Mouse (Mus musculus): ENCODE results near the gene Ywhag. TPM values are rescaled to one million over a fixed set of nuclear protein-coding genes. Genes with fewer than 3 reads are reported as not detected.

The Ywhag gene
- polyA plus RNA-seq, 1 experiment, result 516 TPM

DNA sequence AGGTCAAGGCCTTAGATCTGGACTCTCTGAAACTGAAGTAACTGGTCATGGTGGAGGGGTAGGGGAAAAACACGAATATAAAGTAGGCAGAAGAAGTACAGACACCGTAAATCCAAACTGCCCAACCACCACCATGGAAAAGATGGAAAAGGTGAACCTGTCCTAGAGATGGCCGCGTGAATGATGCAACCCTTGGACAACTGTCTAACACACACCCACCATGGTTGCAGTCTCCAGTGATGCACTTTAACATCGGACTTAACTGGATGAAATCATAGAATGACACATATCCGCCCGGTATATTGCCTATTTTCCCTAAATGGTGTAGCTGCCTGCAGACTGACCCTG, 734 bp upstream of the Ywhag start:
- peak overlapping the region; percentile 96 for H3K4me3 ChIP-seq (ENCODE audit: insufficient read depth, low read length)
- H3K4me1 ChIP-seq (ENCODE audit: control insufficient read depth, insufficient read depth, low read length), result peaks cover 2% of the 10 kb centered on the region
- TF ChIP-seq CTCF (IDR thresholded peaks at IDR 0.05; ENCODE audit: extremely low read depth, insufficient read depth, low read length) (no peak), POLR2A (IDR thresholded peaks at IDR 0.05; ENCODE audit: extremely low read depth, insufficient read depth, low read length) (no peak)
- peak overlapping the region; percentile 75 for H3K27ac ChIP-seq (ENCODE audit: insufficient read depth, low read length)

DNA sequence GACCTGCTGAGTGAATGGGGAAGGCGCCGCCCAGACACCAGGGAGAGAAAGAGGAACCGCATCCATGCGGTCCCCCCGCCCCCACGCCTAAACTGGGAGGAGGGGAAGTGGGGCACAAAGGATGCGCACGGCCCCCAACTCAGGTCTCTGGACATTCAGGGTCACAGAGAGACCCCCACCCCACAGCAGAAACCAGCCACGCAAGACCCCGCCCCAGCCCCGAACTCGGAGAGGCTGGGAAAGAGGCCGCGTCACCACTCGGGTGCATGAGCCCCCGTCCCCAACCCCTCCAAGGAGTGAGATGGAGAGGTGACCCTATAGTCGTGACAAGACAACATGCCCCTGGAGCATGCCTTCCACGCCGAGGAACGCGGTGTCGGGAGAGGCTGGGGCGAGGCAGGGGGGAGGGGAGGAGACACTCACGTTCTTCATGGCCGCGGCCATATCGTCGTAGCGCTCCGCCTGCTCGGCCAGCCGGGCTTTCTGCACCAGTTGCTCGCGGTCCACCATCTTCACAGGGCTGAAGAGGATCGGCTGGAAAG, 445 bp downstream of the Ywhag start:
- TF ChIP-seq CTCF (IDR thresholded peaks at IDR 0.05; ENCODE audit: extremely low read depth, insufficient read depth, low read length) (no peak), POLR2A (IDR thresholded peaks at IDR 0.05; ENCODE audit: extremely low read depth, insufficient read depth, low read length) (0 out of 2 replicates have a peak, but pooled peaks have one; percentile 12)
- H3K4me1 ChIP-seq (ENCODE audit: control insufficient read depth, insufficient read depth, low read length), result peaks cover 2% of the 10 kb centered on the region
- peak overlapping the region; percentile 87 for H3K27ac ChIP-seq (ENCODE audit: insufficient read depth, low read length)
- H3K4me3 ChIP-seq (ENCODE audit: insufficient read depth, low read length), result peak overlapping the region; percentile 96

DNA sequence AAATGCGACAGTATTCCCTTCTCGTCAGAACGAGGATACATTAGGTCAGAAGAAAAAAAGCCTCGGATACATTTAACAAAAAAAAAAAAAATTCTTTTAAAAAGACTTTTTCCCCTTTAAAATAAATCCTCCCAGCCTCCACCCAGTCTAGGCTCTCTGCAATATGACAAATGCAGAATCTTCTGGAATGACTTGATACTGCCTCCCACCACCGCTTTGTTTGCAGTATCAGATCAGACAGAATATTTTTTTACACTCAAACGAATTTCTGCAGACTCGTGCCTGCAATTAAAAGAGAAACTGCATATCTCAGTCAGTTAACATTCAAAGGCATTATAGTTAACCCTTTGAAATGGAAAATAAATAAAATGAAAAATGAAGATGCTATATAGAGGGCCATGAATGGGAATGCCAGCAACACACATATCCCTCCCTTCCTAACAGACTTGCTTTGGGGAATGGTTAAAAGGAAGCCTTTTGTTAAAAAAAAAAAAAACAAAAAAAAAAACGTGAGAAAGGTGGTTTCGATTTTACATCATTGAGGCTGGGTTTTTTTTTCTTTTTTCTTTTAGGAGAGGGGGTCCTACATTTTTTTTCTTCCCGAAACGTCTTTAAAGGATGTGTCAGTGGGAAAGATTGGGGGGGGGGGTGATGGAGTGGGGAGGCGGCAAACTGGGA, 1.1 kb downstream of the Ywhag start:
- peaks cover 2% of the 10 kb centered on the region for H3K4me1 ChIP-seq (ENCODE audit: control insufficient read depth, insufficient read depth, low read length)
- no peak overlapping the region for H3K27ac ChIP-seq (ENCODE audit: insufficient read depth, low read length)
- peak overlapping the region; percentile 96 for H3K4me3 ChIP-seq (ENCODE audit: insufficient read depth, low read length)
- TF ChIP-seq POLR2A (IDR thresholded peaks at IDR 0.05; ENCODE audit: extremely low read depth, insufficient read depth, low read length), result no peak
- TF ChIP-seq CTCF (IDR thresholded peaks at IDR 0.05; ENCODE audit: extremely low read depth, insufficient read depth, low read length), result no peak

DNA sequence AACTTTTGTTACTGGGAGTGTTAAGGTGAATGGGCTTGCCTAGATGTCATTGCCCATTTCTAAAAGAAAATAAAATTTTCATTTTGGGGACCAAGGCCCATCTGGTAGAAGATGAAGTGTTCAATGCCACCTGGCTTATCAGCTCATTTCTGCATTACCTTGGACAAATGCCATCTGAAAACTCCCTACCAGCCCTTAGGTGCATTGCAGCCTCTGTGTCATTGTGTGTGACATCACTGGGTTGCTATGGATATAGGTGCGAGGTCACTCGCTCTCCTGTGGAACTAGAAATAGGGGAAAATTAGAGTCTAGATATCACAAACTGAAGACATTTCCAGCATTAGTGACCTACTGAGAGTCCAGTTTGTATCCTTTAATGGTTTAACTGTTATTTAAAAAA, 2.1 kb downstream of the Ywhag start:
- Histone ChIP-seq H3K4me3 (ENCODE audit: insufficient read depth, low read length) (peak overlapping the region; percentile 96), H3K4me1 (ENCODE audit: control insufficient read depth, insufficient read depth, low read length) (peaks cover 2% of the 10 kb centered on the region), H3K27ac (ENCODE audit: insufficient read depth, low read length) (no peak overlapping the region)
- TF ChIP-seq CTCF (IDR thresholded peaks at IDR 0.05; ENCODE audit: extremely low read depth, insufficient read depth, low read length), result no peak
- TF ChIP-seq POLR2A (IDR thresholded peaks at IDR 0.05; ENCODE audit: extremely low read depth, insufficient read depth, low read length), result no peak

DNA sequence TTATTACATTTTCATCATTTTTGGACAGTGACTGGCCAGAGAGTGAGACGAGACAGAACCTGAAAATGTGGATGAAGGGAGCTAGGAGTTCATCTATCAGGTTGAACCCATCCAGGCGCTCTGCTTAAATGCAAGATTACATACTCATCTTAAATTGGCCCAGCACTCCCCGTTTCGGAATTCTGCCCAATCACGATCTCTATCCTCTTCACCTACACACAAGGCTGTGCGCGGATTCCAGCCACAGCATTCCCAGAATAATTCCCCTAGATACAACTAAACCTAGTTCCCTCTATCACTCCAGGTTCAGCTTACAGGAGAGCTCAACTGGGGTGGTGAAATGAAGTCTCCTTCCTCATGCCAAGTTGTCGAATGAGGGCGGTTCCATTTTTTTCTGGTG, 2.9 kb downstream of the Ywhag start:
- Histone ChIP-seq H3K27ac (ENCODE audit: insufficient read depth, low read length) (no peak overlapping the region), H3K4me1 (ENCODE audit: control insufficient read depth, insufficient read depth, low read length) (peaks cover 8% of the 10 kb centered on the region), H3K4me3 (ENCODE audit: insufficient read depth, low read length) (peak overlapping the region; percentile 25)
- TF ChIP-seq POLR2A (IDR thresholded peaks at IDR 0.05; ENCODE audit: extremely low read depth, insufficient read depth, low read length) (0 out of 2 replicates have a peak, but pooled peaks have one; percentile 34), CTCF (IDR thresholded peaks at IDR 0.05; ENCODE audit: extremely low read depth, insufficient read depth, low read length) (no peak)

DNA sequence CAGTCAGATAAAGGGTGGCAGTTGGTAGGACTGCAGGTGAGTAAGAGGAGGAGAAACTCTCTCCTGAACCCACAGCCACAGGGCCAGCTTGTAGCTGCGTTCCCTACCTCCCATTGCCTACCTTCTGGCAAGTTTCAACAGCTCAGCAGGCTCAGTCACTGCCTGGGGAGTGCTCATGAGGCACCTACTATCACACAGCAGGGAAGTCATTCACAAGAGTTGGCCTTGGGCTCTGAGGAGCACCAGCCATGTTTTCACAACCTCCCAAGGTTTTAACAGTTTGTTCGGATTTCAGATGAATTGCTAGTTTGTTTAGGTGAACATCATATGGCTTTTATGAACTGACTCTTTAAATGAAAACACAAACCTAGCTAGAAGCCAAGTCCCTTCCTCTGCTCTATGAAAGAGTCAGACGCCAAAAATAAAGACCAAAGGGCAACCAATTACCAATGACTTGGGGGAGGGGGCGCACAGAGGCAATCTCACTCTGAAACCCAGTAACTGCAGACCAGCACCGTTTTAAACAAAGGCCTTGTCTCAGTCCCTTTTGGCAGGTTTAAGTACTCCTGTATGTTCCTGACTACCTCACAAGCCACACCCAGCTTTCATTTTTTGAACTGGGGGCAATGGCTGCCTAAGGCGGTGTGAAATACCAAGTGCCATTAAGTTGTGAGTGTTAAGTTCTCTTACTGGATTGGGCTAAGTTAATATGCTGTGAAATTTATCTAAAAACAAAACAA, 4.6 kb downstream of the Ywhag start:
- no peak overlapping the region for H3K4me3 ChIP-seq (ENCODE audit: insufficient read depth, low read length)
- H3K27ac ChIP-seq (ENCODE audit: insufficient read depth, low read length), result no peak overlapping the region
- TF ChIP-seq CTCF (IDR thresholded peaks at IDR 0.05; ENCODE audit: extremely low read depth, insufficient read depth, low read length) (no peak), POLR2A (IDR thresholded peaks at IDR 0.05; ENCODE audit: extremely low read depth, insufficient read depth, low read length) (no peak; the same call in 1 of the 2 replicates)
- peaks cover 6% of the 10 kb centered on the region for H3K4me1 ChIP-seq (ENCODE audit: control insufficient read depth, insufficient read depth, low read length)

DNA sequence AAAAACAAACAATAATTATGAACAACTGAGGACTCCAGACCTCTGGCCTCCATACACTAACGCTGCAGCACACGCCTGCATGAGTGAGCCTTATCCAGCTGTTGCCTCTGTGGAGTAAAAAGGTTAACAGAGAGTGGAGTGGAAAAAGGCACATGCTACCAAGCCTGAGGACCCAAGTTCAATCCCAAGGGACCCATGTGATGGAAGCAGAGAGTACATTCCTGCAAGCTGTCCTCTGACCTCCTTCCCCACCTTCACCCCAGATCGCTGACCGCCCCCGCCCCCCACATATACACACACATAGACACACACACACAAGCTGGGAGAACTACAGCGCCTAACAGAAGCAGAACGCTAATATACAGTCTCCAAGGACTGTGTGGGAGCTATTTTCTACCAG, 10.5 kb downstream of the Ywhag start:
- no peak overlapping the region for H3K4me3 ChIP-seq (ENCODE audit: insufficient read depth, low read length)

DNA sequence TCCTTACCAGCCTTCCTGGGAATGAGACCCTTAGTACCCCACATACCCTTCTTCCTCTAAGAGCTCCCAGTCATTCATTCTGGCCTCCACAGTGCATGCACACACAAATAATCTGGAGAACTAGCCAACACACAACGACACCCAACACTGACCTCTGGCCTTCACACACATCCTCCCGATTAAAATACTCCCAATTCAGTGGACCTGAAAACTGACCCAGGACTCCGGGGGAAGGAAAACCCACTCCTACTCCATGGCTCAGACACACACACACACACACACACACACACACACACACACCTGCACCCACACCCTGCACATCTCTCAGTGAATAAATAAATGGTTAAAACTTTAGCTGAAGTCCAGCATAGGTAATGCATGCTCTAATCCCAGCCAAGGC, 14.5 kb downstream of the Ywhag start:
- Histone ChIP-seq H3K4me1 (ENCODE audit: control insufficient read depth, insufficient read depth, low read length) (peaks cover 6% of the 10 kb centered on the region), H3K27ac (ENCODE audit: insufficient read depth, low read length) (no peak overlapping the region), H3K4me3 (ENCODE audit: insufficient read depth, low read length) (no peak overlapping the region)
- TF ChIP-seq CTCF (IDR thresholded peaks at IDR 0.05; ENCODE audit: extremely low read depth, insufficient read depth, low read length) (no peak), POLR2A (IDR thresholded peaks at IDR 0.05; ENCODE audit: extremely low read depth, insufficient read depth, low read length) (no peak)

More for the DNA sequence above, 10.5 kb downstream of the Ywhag start:
- TF ChIP-seq CTCF (IDR thresholded peaks at IDR 0.05; ENCODE audit: extremely low read depth, insufficient read depth, low read length) (no peak), POLR2A (IDR thresholded peaks at IDR 0.05; ENCODE audit: extremely low read depth, insufficient read depth, low read length) (no peak)
- H3K4me1 ChIP-seq (ENCODE audit: control insufficient read depth, insufficient read depth, low read length), result peaks cover 10% of the 10 kb centered on the region
- H3K27ac ChIP-seq (ENCODE audit: insufficient read depth, low read length), result no peak overlapping the region

DNA sequence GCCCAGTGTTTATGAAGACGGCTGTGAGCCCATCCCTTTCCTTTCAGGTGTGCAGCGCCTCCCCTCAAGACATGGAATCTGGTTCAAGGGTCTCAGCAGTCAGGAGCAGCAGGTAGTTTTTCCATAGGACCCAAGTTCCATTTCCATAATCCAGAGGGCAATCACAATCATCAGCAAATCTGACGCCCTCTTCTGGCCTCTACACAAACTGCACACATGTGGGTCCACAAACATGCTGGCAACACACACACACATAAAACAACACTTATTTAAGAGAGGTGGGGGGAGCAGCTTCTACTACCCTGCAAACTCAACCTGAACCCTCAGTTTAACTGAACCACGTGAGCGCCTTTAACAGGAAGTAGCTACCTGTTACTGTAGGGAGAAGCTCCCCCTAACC, 15.8 kb downstream of the Ywhag start:
- Histone ChIP-seq H3K4me1 (ENCODE audit: control insufficient read depth, insufficient read depth, low read length) (peaks cover 6% of the 10 kb centered on the region), H3K27ac (ENCODE audit: insufficient read depth, low read length) (no peak overlapping the region), H3K4me3 (ENCODE audit: insufficient read depth, low read length) (no peak overlapping the region)
- no peak for TF ChIP-seq POLR2A (IDR thresholded peaks at IDR 0.05; ENCODE audit: extremely low read depth, insufficient read depth, low read length)
- TF ChIP-seq CTCF (IDR thresholded peaks at IDR 0.05; ENCODE audit: extremely low read depth, insufficient read depth, low read length), result no peak

Data from cortical plate, adult 2 months (tissue).